Mouse (Mus musculus): Measurements from ENCODE around the gene Mmgt2. TPM values are rescaled to one million over a fixed set of nuclear protein-coding genes. Genes with fewer than 3 reads are reported as not detected.
"Not testable (repeated sequence)": the region's sequence is repeated elsewhere in the genome, so short reads cannot be mapped to it uniquely, and the experiment has no call there.

Gene Mmgt2
- polyA plus RNA-seq, 1 experiment from 2014 or later, result 30.8 TPM

DNA sequence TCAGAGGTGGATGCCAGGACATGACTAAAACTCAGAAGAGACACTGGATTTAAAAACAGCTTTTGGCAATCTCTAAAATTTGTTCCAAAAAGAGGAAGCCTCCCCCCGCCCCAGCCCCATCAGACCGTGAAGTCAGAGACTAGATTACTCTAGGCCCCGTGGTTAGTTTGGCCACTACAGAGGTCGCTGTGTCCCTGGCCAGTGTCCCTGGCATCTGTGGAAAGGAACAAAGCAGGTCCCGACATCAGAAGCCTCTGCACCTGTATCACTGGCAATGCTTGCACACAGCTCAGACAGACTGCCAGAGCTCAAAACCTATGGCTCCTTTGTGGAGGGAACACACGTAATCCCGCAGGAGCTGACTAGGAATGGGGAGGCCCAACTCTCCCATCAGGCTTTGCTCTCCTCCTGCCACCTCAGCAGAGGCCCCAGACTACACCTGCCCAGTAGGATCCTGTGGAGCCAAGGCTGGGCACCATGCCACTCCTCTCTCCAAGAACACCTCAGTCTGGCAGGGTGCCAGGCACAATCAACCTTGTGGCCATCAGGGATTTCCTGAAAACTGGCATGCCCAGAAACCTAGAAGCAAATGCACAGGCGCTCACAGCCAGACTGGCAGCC, 5.3 kb upstream of the Mmgt2 start:
- Histone ChIP-seq H3K4me3 (no peak overlapping the region), H3K27ac (no peak overlapping the region), H3K27me3 (replicated peaks) (no peaks in the 10 kb centered on the region), H3K9me3 (no peaks in the 10 kb centered on the region), H3K4me1 (peaks cover 35% of the 10 kb centered on the region), H3K9ac (no peak overlapping the region), H3K4me2 (replicated peaks) (no peak overlapping the region), H3K36me3 (no peaks in the 10 kb centered on the region)
- ATAC-seq (ENCODE audit: low FRiP score, low read depth), result no peak
- 83% methylated on average over 8 of the region's 8 CpGs for WGBS

DNA sequence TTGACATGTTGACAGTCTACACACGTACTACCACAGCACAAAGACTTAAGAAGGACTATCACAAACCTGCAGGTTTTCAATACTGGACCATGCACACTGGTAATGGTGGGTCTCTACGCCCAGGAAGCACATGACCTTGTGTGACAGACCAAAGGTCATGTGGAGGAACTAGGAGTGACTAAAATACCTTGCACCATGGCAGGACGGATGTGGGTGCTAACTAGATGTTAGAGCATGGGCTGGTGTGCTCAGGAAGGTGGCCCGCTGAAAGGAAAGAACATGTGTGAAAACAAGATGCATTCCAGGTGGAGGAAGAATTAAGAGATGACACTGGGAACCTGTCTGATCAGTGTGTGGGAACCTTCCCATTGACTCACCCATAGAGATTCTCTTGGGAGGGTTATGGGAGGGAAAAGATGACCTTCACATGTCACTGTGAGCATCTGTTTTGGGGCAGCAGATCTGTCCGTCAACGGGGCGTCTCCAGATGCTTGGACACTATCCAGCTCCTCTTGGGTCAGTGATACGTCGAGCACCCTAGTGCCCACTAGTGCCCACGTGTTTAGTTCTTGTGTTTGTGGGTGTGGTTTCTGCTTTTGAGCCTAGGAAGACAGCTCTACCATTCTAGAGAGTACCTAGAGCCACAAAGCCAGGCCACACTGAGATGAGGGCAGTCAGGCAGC, 4.6 kb upstream of the Mmgt2 start:
- ATAC-seq (ENCODE audit: low FRiP score, low read depth), result no peak
- Histone ChIP-seq H3K4me2 (replicated peaks) (no peak overlapping the region), H3K27ac (no peak overlapping the region), H3K4me1 (peaks cover 35% of the 10 kb centered on the region), H3K27me3 (replicated peaks) (no peaks in the 10 kb centered on the region), H3K36me3 (no peaks in the 10 kb centered on the region), H3K9me3 (no peaks in the 10 kb centered on the region), H3K9ac (no peak overlapping the region), H3K4me3 (no peak overlapping the region)
- WGBS, result 88% methylated on average over 10 of the region's 10 CpGs

DNA sequence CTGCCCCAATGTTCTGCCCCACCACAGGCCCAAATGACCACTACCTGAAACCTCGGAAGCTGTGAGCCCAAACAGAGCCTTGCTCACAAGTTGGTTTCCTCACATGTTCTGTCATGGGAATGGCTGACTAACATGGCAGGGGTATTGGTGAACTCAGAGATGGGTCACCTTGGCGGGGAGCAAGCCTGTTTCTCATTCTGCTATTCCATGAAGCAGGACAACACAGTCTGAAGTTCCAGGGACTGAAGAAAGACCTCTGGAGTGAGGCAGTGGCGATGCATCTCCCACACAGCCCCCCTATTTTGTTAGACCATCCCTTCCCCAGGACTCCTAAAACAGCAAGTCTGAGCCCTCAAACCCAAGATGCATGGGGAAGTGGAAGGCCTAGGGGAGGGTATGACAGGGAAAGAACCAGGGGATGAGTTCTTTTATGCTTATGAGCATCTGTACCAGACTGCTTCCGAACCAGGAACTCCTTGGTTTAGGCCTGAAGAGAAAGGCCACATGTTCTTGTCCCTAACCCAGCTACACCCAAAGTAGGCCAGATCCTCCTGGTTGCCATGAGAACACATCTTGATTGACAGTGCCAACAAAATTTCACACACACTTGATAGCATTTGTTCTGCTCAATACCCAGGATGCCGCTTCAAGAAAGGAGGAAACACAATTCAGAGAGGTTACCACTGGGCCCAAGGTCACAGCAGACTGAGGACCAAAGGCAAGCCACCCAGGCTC, 3.7 kb upstream of the Mmgt2 start:
- Histone ChIP-seq H3K4me3 (no peak overlapping the region), H3K27me3 (replicated peaks) (no peaks in the 10 kb centered on the region), H3K9ac (no peak overlapping the region), H3K4me1 (peaks cover 42% of the 10 kb centered on the region), H3K4me2 (replicated peaks) (no peak overlapping the region), H3K27ac (no peak overlapping the region), H3K9me3 (no peaks in the 10 kb centered on the region), H3K36me3 (no peaks in the 10 kb centered on the region)
- ATAC-seq (ENCODE audit: low FRiP score, low read depth), result no peak
- WGBS, result 90% methylated on average over 5 of the region's 5 CpGs

DNA sequence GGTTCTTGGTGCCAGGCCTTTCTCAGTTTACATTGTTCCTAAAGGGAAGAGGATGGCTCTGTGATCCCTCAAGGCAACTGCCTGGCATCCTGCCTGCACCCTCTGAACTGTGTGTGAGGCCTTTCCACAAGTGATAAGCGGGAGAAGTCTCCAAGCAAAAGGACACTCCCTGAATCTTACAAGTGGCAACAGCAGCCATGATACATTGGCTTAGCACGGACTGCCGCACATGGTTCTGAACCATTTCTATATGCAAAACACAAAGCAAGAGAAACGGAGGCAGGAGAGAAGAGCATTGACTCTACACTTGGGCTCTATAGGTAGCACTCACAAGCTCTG, 3.2 kb upstream of the Mmgt2 start:
- Histone ChIP-seq H3K36me3 (no peaks in the 10 kb centered on the region), H3K4me2 (replicated peaks) (peak overlapping the region; percentile 96), H3K4me3 (no peak overlapping the region), H3K9ac (no peak overlapping the region), H3K27me3 (replicated peaks) (no peaks in the 10 kb centered on the region), H3K4me1 (peaks cover 42% of the 10 kb centered on the region), H3K27ac (no peak overlapping the region), H3K9me3 (no peaks in the 10 kb centered on the region)
- 92% methylated on average over 4 of the region's 4 CpGs for WGBS
- no peak for ATAC-seq (ENCODE audit: low FRiP score, low read depth)

DNA sequence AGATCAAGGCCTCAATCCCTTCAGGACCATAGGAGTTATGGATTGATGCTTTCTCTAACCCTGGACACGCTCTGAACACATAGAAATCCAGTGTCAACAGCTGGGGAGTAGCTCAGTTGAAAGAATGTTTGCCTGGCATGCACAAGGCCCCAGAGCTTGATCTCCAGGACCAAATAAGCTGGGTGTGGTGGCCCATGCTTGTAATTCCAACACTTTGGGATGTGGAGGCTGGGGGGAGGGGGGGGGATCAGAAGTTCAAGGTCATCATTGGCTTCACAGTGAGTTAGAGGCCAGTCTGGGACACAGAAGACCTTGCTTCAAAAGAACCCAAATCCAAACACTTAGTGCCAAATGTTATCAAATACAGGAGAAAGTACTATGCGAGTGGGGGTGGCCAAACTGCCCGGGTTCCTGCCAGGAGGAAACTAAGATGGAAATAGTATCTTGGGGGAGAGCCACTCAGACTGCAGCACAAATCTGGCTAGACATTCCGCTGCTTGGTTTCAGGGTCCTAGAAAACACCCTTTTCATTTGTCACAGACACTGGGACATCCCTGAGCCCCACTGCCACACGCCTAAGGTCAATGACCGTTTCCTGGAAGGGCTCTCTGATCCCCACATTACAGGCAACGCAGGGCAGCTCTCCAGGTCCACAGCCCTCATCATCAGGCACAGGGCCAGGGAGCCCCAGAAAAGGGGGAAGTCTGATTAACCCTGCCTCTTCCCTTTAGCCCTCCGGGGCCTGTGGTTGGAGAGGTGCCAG, 2.6 kb upstream of the Mmgt2 start:
- 0 out of 2 replicates have a peak overlapping the region, but pooled peaks have one; percentile 5 for H3K9ac ChIP-seq
- H3K9me3 ChIP-seq, result no peaks in the 10 kb centered on the region
- no peak overlapping the region for H3K27ac ChIP-seq
- ATAC-seq (ENCODE audit: low FRiP score, low read depth), result no peak
- 53% methylated on average over 8 of the region's 8 CpGs for WGBS
- no peak overlapping the region for H3K4me3 ChIP-seq
- no peaks in the 10 kb centered on the region for H3K36me3 ChIP-seq
- peak overlapping the region; percentile 96 for H3K4me2 ChIP-seq (replicated peaks)
- H3K4me1 ChIP-seq, result peaks cover 42% of the 10 kb centered on the region
- H3K27me3 ChIP-seq (replicated peaks), result no peaks in the 10 kb centered on the region

DNA sequence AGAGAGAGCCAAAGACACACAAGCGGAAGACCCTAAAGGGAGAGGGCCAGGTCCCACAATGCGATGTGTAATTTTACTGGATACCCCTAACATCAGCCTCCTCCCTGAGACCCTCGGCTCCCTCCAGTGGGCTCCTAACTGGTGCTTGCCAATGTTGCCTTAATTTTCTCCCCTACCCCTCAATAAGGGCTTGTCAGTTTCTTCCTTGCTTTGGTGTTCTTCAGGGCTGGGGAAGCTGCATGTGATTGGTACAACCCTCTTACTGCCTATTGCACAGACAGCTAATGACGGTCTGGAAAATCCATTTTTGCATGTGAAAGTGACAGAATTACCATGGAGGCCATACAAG, 2.0 kb upstream of the Mmgt2 start:
- Histone ChIP-seq H3K27ac (no peak overlapping the region), H3K9ac (0 out of 2 replicates have a peak overlapping the region, but pooled peaks have one; percentile 5), H3K4me3 (no peak overlapping the region), H3K4me1 (peaks cover 42% of the 10 kb centered on the region), H3K4me2 (replicated peaks) (peak overlapping the region; percentile 96), H3K36me3 (no peaks in the 10 kb centered on the region), H3K9me3 (no peaks in the 10 kb centered on the region), H3K27me3 (replicated peaks) (no peaks in the 10 kb centered on the region)
- ATAC-seq (ENCODE audit: low FRiP score, low read depth), result no peak
- 58% methylated on average over 4 of the region's 4 CpGs for WGBS

DNA sequence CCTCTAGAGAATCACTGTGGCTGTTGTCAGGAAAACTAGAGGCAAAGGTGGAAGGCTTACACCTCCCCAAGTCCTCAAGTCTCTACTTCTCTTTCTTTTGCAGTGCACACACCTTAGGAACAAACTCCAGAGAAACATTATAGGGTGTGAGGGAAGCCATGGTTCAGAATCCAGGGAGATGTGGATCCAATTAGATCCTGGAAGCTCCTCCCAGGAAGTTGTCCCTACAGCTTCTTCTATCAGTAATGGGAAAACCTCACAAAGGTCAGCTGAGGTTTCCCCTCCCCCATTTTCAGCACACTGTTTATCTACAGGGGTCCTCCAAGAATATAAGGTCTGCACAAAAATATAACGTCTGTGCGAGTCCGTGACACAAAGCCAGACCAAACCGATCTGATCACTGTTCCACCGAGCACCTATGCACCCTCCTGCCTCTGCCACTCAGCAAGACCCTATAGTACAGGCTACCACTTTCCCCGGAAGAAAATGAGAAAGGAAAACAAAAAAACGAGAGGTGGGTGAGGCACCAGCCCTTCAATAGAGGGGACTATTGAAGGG, 1.4 kb upstream of the Mmgt2 start:
- peak overlapping the region; percentile 96 for H3K4me2 ChIP-seq (replicated peaks)
- no peak overlapping the region for H3K9ac ChIP-seq
- H3K4me1 ChIP-seq, result peaks cover 42% of the 10 kb centered on the region
- no peaks in the 10 kb centered on the region for H3K9me3 ChIP-seq
- no peak for ATAC-seq (ENCODE audit: low FRiP score, low read depth)
- no peak overlapping the region for H3K27ac ChIP-seq
- no peaks in the 10 kb centered on the region for H3K36me3 ChIP-seq
- peak overlapping the region; percentile 74 for H3K4me3 ChIP-seq
- no peaks in the 10 kb centered on the region for H3K27me3 ChIP-seq (replicated peaks)
- WGBS, result 56% methylated on average over 7 of the region's 7 CpGs

DNA sequence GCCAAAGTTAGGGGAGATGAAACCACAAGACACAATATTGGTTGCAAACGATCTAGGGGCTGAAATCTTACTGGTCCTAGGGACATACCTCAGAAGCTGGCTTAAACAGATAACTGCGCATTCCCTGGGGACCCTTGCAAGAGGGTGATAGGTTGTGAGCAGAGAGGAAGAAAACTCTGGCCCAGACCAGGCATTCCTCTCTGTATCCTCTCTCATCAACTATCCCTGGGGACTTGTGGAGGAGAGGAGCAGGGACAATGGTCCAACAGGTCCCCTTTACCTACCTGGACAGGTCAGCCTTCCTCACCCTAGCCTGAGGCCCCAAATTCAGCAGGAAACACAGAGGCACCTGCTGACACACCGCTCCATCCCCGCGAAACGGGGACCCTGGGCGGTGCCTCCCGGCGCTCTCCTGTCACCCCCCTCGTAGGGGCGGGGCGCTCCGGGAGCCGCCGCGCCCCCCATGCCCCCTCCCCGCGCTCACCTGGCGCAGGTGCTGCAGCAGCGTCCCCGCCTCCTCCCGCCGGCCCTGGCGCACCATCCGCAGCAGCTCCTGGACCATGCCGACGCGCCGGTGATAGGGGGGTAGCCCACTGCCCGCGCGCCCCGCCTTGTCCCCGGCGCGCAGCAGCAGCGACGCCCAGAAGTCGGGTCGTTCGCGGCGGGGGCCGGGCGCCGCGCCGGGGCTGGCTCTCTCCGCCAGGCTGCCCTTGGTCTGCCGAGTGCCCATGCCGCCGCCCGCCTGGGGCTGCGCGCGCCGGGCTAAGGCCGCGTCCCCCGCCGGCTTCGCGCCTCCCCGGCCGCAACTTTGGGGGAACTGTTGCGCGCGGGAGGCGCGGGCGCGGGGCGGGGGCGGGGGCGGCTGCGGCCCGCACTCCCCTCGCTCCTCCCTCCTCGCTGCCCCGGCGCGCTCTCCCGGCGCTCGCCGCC, 538 bp upstream of the Mmgt2 start, which contains the start of gene Lrrc75a:
Gene Lrrc75a, minus strand, starts transcription at position 863 of the 930 bp plus-strand sequence.
- Histone ChIP-seq H3K4me1 (peaks cover 42% of the 10 kb centered on the region), H3K36me3 (no peaks in the 10 kb centered on the region), H3K9ac (peak within 1 kb of the TSS; percentile 83), H3K27me3 (replicated peaks) (no peaks in the 10 kb centered on the region), H3K9me3 (no peaks in the 10 kb centered on the region), H3K27ac (0 out of 2 replicates have a peak within 1 kb of the TSS, but pooled peaks have one; percentile 17), H3K4me3 (peak within 1 kb of the TSS; percentile 74), H3K4me2 (replicated peaks) (peak within 1 kb of the TSS; percentile 96)
- peak; percentile 82 for ATAC-seq (ENCODE audit: low FRiP score, low read depth)
- whole genome bisulfite sequencing, result under 1% methylated on average over 80 of the region's 86 CpGs

DNA sequence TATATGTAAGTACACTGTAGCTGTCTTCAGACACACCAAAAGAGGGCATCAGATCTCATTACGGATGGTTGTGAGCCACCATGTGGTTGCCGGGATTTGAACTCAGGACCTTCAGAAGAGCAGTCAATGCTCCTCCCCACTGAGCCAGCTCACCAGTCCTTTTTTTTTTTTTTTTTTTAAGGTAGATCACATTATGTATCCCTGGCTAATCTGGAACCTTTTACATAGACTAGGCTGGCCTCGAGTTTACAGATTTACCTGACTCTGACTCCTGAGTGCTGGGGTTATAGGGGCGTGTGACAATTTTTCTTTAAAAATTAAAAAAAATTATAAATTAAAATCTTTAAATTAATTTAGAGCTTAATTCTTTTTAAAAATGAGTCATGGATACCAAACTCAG, 1.3 kb downstream of the Mmgt2 start:
- ATAC-seq (ENCODE audit: low FRiP score, low read depth); H3K27me3 ChIP-seq (replicated peaks); H3K36me3 ChIP-seq; H3K27ac ChIP-seq; H3K9ac ChIP-seq; H3K4me3 ChIP-seq; H3K9me3 ChIP-seq: not testable (repeated sequence)
- WGBS, result 90% methylated on average over 4 of the region's 4 CpGs
- Histone ChIP-seq H3K4me2 (replicated peaks) (peak overlapping the region; percentile 96), H3K4me1 (peaks cover 38% of the 10 kb centered on the region)

DNA sequence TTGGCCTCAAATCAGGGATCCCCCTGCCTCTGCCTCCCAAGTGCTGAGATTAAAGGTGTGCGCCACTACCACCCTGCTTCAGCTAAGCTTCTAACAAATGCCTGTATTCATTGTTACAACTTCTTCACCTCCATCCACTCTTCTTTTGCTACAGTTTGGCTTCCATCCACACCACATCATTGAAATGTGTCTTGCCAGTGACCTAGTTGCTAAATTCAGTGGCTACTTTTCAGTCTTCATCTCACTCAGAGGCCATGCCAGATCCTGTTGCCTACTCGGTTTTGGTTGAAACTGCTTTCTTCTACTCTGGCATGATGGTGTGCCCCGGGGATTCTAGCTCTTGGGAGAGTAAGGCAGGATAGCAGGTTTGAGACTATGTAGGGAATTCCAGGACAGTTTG, 3.1 kb downstream of the Mmgt2 start:
- no peaks in the 10 kb centered on the region for H3K9me3 ChIP-seq
- H3K36me3 ChIP-seq, result no peaks in the 10 kb centered on the region
- H3K9ac ChIP-seq, result no peak overlapping the region
- ATAC-seq (ENCODE audit: low FRiP score, low read depth), result no peak
- H3K4me3 ChIP-seq, result no peak overlapping the region
- peaks cover 20% of the 10 kb centered on the region for H3K4me1 ChIP-seq
- H3K27ac ChIP-seq, result no peak overlapping the region
- WGBS, result 90% methylated on average over 3 of the region's 3 CpGs
- no peak overlapping the region for H3K4me2 ChIP-seq (replicated peaks)
- no peaks in the 10 kb centered on the region for H3K27me3 ChIP-seq (replicated peaks)

DNA sequence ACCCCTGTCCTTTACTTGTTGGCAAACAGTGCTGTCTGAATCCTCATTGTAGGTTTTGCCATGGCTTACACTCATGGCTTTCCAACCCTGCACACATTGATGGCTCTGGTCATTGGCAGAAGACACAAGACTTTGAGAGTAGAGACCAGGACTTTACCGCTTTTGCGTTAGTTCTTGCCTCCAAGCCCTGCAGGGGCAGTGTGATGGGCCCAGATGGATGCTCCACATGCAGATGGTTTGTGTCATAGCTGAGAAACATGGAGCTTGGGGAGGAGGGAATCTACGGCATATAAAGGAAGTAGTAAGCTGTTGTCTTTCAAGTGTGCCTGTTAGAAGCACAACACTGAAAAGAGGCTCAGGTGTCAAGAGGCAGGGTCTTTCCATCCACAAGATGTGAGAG, 3.6 kb downstream of the Mmgt2 start:
- Histone ChIP-seq H3K9ac (no peak overlapping the region), H3K36me3 (no peaks in the 10 kb centered on the region), H3K9me3 (no peaks in the 10 kb centered on the region), H3K4me1 (peaks cover 16% of the 10 kb centered on the region), H3K27me3 (replicated peaks) (no peaks in the 10 kb centered on the region), H3K4me3 (no peak overlapping the region), H3K27ac (no peak overlapping the region), H3K4me2 (replicated peaks) (no peak overlapping the region)
- 92% methylated on average over 3 of the region's 3 CpGs for WGBS
- no peak for ATAC-seq (ENCODE audit: low FRiP score, low read depth)
